Mouse (Mus musculus): Measurements from ENCODE around the gene St6galnac6.
A peak's percentile ranks its signal among the peaks of the same experiment; 100 is the strongest.

The St6galnac6 gene

DNA sequence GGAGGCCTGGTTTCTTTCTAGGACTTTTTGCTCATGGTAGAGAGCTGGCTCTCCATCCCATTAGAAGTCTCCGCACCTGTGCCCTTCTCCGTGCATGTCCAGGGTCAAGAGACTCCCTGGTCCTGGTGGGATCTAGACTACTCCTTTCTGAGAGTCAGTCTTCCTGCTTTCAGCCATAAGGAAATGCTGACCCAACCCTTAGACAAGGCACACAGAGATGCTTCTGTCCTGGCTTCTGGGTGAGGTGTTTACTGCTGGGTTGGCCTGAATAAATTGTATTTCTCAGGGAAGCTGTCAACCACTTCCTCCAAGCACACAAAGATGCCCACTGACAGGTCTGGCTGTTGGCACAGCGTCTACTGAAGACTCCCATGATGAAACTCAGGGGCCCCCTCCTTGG lies at the start of gene St6galnac6:
Gene St6galnac6, plus strand, starts transcription at position 301 of the 400 bp plus-strand sequence.
- no peak for DNase-seq

DNA sequence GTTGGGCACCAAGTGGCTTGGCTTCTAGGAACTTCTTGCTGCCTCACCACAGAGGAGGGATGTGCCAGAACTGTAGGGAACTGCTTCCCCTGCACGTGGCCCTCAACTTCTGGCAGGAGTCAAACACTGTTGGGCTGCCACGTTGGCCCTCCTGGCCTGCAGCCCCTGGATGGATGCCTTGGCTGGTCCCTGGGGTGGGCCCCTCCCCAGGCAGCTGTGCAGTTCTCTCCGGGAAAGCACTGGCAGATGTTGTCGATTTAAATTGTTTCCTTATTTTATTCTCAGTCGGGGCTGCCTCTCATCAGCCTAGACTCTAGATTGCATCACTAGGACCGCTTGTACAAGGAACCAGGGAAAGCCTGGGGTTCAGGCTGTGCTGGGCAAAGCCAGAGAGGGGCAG lies 49.7 kb upstream of the St6galnac6 start:
- peak; percentile 55 for DNase-seq

DNA sequence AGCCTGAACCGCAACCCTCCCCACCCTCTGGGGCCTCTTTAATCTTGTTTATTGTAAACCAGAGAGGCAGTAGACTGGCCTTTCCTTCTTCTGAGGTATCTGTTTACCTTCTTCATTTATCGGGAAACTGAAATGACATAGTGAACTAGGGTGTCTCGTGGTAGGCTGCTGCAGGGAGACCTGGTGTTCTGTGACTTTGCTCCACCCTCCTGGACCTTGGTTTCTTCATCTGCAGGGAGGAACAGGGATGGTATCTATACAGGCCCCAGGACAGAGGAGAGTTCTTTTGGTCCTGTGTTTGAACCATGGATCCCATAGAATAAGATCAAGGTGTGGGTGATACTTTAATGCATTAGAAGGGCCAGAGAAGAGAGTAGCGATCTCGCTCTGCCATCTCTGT lies 48.3 kb upstream of the St6galnac6 start:
- no peak for DNase-seq

DNA sequence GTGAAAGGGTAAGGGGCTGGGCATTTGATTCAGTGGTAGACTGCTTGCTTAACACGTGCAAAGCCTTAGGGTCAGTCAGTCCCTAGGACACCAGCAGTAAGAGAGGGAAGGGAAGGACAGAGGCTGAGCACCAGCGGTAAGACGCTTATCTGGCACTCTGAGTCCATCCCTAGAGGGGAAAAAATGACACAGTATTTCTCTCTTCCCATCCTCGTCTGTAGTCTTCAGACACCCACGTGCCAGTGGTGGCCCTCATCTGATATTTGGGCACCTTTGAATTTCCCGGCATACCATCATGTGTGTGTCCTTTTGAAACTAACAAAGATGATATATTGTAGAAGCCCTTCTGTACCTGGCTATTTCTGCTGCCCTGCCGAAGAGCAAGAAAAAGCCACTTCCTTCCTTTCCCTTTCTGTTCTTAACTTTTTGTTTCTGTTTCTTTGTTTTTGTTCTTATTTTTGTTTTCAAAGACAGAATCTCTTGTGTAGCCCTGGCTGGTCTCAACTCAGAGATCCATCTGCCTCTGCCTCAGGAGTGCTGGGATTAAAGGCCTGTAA lies 45.8 kb upstream of the St6galnac6 start:
- DNase-seq, result no peak

DNA sequence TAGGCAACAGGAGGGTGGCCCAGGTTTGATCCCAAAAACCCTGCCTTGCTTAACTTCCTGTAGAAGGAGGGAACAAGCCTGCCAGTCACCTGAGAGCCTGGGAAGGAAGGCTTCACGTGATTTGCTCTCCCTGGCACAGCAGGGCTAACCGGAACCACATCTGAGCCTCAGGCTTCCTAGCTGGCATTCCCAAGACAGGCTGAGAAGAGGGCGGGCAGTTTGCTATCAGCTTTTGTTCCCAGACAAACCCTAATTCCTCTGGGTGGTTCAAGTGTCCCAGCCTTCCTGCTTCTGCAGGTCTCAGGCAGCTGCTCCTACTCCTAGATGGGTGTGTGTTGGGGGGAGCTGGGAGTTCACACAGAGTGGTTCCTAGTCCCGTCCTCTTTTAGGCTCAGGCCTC lies 44.0 kb upstream of the St6galnac6 start:
- DNase-seq, result peak; percentile 36

DNA sequence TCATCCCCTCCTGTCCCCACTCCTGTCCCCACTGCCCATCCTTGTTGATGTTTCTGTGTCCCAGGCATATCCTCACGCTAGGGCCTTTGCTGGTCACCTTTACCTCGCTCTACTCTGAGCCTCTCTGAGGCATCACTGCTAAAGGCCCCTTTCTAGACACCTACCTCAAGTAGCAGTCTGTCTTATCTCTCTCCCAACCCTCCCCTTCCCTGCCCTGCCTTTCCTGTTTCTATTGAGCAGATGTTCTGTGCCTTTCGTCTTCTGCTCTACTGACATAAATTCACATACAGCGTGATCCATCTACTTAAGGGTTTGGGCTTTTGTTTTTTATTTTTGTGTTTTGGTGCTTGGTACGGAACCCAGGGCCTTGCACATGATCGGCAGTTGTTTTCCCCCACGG lies 43.5 kb upstream of the St6galnac6 start:
- no peak for DNase-seq

DNA sequence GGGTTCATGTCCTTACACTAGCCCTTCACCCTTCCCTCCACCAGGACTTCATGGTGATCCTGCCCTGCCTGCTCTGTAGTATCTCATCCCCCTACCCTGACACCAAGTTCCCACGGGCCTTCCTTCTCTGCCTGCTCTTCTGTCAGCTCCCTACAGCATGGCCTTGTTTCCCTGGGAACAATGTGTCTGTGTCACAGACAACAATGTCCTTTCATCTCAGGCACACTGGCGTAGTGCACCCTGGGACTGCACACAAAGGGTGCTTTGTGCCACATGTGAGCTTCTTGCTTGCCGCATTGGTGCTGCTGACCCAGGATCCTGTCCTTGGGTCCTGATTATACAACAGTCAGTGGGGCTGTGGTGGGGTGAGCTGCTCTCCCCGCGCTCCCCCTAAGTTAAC lies 39.9 kb upstream of the St6galnac6 start:
- DNase-seq, result no peak

DNA sequence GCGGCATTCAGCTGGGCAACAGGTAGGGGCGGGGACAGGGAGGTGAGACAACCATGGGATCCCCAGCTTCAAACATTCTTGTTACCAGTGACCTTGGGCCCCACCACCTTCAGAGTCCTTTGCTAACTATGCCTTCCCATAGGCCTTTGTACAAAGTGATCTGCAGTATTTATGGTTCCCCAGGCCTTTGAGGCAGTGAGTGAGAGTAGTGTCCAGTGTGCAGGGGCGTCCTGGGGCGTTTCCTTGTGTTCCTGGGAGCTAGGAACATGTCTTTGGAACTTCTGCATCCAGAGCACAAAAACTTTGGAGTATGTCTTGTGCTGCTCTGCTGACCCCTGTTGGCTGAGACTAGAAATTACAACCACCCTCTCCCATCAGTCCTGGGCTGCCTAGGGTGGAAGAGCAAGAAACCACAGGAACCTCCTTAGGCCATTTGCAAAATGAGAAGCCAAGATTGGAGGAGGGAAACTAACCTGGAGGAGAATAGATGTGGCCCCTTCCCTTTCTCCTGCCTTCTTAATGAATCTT lies 32.9 kb upstream of the St6galnac6 start:
- DNase-seq, result peak; percentile 82

DNA sequence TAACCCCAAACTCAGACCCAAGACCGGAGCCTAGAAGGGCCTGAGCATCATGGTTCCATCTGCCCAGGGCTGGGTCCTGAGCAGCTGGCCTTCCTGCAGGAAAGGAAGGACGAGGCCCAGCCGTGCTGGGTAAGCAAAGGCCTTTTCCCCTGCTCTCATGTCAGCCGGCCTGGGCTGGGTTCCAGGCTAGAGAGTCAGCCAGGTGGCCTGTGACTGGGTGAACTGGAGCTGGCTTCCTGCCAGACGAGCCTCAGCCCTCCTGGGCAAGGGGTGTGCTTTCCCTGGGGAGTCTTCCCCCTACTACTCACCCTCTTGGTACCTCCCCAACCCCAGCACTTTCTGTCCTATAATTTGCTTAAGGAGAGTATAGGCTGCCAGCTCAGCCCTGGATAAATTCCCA lies 31.4 kb upstream of the St6galnac6 start:
- DNase-seq, result peak; percentile 73

DNA sequence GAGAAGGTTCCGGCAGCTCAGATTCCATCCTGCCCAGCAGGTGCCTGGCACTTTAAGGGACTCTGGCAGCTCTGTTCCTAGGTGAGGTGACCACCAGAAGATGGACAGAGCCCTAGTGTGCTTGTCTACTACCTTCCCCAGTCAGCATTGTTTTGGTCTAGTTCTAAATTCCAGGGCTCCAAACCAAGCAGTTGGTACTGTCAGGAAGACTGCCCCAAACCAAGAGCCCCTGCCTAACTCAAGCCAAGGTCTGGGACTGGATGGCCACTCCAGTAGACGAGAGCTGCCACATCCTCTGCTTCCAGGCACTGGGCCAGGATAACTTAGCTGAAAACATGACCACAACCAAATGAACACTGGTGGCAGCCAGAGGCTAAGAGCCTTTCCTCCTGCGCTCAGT lies 30.6 kb upstream of the St6galnac6 start:
- DNase-seq, result no peak

DNA sequence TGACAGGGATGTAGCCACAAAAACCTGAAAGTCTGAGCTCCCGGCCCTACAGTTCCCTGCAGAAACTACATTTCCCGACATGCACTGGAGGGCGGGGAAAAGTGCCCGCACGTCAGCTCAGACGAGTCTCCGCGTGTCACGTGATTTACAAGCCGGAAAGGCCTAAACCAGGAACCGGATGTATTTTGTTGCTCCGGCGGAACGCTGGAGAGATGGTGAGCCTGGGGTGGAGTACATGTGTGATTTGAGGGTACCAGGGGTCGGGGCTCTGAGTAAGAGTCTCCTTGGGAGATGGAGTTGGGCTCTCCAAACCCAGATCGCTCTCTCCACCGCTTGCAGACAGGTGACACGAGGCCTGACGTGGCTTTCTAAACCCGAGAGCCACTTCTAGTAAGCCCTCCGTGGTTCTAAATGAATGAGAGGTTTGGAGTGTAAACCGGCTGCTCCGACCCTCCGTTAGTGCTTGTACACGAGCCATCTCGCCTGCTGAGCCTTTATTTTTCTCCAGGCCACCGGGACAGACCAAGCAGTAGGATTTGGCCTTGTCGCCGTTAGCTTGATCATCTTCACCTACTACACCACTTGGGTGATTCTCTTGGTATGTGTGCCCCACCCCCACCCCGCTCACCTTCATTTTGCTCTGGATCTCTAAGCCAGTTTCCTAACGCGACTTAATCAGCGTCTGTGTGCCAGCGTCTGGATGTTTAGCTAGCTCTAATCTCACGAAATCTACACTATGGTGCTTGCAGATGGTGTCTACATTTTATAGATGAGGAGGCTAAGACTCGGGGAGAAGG lies 28.6 kb upstream of the St6galnac6 start, which contains the start of gene Dpm2:
Gene Dpm2, plus strand, starts transcription at position 161 of the 797 bp plus-strand sequence.
- peak; percentile 95 for DNase-seq

DNA sequence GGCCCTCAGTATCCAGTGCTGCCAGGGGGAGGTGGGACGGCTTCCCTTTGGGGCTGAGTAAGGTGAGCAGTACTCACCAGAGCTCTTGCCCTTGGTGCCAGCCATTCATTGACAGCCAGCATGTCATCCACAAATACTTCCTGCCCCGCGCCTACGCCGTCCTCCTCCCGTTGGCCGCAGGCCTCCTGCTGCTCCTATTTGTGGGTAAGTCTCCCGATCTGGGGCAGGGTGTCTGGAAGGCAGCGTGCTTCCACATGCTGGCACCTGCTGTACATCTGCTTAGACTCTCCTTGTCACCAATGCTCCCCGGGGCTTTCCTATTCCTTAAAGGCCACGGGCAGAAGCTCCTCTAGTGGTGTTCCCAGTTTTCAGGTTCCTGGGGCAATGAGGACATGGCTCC lies 27.3 kb upstream of the St6galnac6 start:
- no peak for DNase-seq

DNA sequence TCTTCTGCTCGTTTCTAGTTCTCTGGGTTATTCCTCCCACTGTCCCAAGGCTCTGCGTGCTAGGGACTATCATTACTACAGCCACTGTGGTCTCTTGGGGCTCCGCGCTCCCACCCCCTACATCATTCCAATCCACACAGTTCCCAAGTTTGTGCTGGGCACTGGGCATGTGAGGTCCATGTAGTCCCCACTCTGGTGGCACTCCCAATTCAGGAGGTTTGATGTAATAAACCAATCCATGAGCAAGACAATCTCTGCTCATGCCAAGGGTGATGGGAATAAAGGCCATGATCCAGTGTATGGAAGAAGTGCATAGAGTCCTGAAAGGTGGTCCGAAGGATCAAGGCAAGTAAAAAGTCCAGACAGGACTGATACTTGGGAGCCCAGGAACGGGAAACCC lies 25.0 kb upstream of the St6galnac6 start, which contains the start of gene Pip5kl1:
Gene Pip5kl1, plus strand, starts transcription at position 301 of the 400 bp plus-strand sequence.
- no peak for DNase-seq

DNA sequence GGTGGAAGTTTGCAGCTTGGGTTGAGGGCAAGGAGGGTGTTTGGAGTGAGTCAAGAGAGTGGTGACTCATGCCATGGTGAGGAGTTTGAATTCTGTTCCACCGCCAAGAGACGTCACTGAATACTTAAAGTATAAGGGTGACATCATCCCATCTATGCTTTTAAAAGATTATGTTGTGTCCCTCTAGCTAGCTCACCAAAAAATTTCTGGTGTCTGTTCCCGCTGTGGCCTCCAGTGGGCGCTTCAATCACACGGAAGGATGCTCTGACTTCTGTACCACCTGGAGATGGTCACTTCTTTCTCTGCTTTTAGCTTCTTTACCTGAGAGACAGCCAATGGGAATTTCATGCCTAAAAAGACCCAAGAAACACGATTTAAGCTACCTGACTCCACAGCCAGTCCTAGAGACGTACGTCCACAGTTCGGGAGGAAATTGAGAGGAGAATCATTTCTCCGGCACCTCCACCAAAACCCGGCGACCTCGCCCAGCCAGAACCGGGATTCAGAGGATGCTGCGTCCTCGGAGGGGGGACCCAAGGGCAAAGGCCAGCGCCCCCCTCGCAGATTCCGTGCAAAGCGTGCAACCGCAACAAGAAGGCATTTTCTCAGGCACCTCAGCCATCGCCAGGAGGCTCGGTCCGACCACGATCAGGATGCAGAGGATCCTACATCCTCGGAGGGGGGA lies 24.5 kb upstream of the St6galnac6 start:
- peak; percentile 68 for DNase-seq

DNA sequence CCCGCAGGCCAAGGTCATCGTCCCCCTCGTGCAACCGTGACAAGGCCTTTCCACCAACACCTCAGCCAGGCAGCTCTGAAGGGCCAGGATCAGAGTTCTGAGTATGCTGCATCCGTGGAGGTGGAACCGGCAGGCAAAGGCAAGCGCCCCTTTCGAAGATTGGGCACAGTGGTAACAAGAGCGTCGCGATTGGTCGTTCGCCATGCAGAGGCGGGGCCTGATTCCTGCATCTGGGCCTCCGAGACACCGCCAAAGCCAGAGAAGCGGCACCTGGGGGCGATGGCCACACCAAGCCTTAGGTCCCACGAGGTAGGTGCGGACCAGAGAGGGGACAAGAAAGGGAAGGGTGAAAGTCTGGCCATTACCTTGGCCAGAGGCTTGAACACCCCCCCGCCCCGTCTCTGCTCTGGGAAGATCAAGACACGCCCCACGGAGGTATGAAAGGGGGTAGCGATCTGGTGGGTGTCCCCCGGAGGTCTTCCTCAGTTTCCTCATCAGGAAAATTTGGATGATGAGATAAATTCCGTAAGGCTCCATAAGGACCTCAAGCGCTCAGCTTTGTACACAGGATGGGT lies 23.8 kb upstream of the St6galnac6 start, which contains the start of gene 9430097D07Rik:
Gene 9430097D07Rik, minus strand, starts transcription at position 99 of the 575 bp plus-strand sequence.
- DNase-seq, result peak; percentile 46

DNA sequence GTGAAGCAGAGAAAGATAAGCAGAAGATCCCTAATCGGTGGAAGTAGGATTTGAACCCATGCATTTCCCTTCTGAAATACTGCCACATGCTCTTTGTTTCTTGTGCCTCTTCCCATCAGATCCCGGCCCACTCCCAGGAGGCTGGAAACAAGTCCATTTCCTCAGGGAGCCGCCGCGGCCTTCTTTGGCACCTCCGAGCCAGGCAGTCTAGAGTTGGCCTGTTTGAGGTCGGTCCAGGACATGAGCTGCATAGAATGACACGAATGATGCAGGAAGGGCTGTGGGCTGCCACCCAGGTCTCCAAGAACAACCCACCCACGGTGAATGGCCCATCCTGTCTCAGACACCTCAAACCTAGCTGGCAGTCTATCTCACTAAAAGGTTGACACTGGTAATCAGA lies 23.0 kb upstream of the St6galnac6 start:
- DNase-seq, result no peak

DNA sequence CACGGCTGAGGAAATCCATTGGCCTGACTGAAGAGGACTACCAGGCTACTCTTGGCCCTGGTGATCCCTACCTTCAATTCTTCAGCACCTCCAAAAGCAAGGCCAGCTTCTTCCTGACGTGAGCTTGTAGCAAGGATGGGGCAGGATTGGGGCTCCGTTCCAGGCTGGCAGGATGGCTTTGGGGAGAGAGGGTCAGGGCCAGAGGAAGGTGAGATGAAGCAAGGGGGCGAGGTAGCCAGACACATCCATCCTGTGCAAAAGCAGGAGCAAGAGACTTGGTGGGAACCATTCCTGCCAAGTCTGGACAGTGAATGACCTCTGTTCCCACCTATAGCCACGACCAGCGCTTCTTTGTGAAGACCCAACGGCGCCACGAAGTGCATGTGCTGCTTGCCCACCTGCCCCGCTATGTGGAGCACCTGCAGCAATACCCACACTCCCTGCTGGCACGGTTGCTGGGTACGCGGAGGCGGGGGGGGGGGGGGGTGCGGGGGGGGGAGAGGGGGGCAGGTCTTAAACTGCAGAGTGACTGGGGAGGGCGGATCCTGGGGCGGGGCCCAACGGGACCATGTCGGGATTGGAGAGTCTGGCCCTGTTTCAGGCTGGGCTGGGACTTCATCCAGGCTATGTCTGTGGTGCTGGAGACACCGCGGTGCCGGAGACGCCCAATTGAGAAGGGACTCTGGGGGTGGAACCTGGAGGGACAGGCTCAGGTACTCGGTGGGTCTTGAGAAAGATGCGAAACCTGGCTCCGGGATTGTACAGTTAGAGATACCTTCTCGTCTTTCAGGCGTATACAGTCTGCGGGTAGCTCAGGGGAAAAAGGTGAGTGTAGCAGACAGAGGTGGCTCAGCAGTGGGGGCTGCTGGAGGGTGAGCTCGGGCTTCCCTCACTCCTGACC lies 21.1 kb upstream of the St6galnac6 start:
- DNase-seq, result peak; percentile 64

DNA sequence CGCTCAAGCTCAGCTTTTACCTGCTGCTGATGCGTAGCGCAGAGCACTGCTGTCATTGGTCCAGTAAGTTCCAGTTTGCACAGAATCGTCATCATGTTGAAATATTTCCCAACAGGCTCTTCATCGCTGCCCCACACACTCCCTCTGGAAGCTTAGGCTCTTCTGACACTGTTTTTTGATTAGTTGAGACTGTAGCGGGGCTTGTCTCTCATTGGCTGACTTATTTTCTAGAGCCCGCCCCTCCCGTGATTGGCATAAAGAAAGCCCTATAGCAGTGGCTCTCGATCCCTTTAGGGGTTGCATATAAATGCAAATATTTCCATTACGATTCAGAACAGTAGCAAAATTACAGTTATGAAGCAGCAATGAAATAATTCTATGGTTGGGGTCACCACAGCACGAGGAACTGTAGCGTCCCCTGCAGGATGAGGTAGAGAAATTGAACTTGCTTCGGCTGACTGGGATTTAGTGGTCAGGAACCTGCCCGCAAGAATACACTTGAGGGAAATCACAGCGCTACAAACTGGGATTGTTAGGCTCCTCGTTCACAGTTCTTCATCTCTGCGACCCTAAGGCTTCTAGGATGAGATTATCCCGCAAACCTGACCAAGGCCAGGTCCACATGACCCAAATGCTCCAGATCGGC lies 17.9 kb upstream of the St6galnac6 start:
- peak; percentile 56 for DNase-seq

DNA sequence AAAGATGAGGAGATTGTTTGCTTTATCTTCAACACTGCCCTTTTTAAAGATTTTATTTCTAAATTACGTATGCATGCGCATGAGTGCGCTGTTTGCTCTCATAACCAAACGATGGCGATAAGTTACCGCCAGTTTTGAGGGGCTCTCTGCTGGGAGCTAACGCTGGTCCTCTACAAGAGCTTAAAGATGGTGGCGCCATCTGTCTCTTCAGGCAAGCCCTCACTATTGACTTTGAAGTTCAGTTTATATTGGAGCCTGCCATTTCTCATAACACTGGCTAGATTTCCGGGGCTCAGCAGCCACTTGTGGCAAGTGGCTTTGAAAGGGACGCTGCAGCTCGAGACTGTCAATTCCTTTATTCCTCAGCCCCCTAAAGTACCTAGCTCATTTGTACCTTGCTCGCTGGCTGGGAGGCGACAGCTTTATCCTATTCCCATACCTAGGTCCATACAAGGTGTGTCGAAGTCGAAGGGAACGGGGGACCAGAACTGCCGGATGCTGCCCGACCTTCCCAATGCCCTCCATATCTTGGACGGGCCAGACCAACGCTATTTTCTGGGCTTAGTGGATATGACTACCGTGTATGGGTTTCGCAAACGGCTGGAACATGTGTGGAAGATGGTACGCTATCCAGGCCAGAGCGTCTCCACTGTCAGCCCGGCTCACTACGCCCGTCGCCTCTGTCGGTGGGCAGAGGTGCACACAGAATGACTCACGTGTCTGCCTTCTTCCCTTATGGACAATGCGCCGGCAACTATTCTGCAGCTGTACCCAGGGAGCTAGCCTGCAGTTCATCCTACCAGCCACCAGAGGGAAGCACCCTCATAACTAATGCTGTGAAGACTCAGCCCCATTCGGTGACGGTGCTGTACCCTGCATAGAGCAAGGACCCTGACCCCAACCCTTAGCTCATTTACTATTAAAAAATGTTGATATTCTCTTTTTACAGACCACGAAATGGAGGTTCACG lies 16.4 kb upstream of the St6galnac6 start:
- DNase-seq, result peak; percentile 87

DNA sequence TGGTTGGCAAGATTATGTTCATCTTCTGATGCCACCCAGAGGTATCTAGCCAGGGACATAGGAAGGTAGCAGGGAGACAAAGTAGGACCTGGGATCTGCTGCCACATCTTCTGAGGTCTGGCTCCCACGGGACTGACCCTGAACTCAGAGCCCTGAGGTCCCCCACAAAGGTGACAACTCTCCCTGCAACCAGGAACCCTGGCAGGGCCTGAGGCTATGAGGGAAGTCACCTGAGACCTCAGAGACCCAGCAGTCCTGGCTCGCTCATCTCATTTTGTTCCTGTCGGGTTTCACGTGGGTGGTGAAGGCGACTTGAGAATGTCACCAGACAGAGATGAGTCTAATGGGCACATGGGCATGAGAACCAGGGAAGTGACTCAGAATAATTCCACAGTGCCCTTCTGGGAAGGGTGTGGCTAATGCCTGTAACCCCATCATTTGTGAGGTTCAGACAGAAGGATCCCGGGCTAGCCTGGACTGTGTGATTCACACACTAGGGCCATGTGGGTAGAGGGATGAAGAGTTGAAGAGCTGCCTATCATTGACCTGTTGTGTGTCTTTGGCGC lies 14.3 kb upstream of the St6galnac6 start:
- no peak for DNase-seq
